Mouse (Mus musculus) forebrain, postnatal 0 days (tissue): ENCODE results near the gene Ryr2. TPM values are rescaled to one million over a fixed set of nuclear protein-coding genes. Genes with fewer than 3 reads are reported as not detected.

ENCODE experiments used
- ATAC-seq: fragments of 200-750 bp; cut with Nextera tagmentation; 2 replicates; pipeline ENCODE4 v1.8.0; 2017; ENCODE audit warnings: mild to moderate bottlenecking, moderate library complexity
- DNase-seq: peaks from one replicate; pipeline ENCODE4 v3.0.0-alpha.2; 2015
- H3K27ac ChIP-seq: fragments of 300-500 bp; sonication (generic); 2 replicates; pipeline ENCODE4 v1.5.1; 2014; ENCODE audit warnings: low read depth, mild to moderate bottlenecking, antibody characterized with exemption, low read length, moderate library complexity, mixed read lengths
- H3K27me3 ChIP-seq: fragments of 300-500 bp; sonication (generic); 2 replicates; pipeline ENCODE4 v1.6.1; 2014; ENCODE audit warnings: mild to moderate bottlenecking, low read length, mixed read lengths; ENCODE audit not compliant: insufficient read depth
- H3K36me3 ChIP-seq: fragments of 300-500 bp; sonication (generic); 2 replicates; pipeline ENCODE4 v1.6.1; 2014; ENCODE audit warnings: mild to moderate bottlenecking, moderate library complexity; ENCODE audit not compliant: insufficient read depth
- H3K4me1 ChIP-seq: fragments of 300-500 bp; sonication (generic); 2 replicates; pipeline ENCODE4 v1.6.1; 2014; ENCODE audit warnings: antibody characterized with exemption; ENCODE audit not compliant: insufficient read depth
- H3K4me2 ChIP-seq: fragments of 300-500 bp; sonication (generic); 2 replicates; pipeline ENCODE4 v1.6.1; 2014; ENCODE audit warnings: low read depth, mild to moderate bottlenecking, moderate library complexity
- H3K4me3 ChIP-seq: fragments of 300-500 bp; sonication (generic); 2 replicates; pipeline ENCODE4 v1.5.1; 2014; ENCODE audit warnings: low read depth, low read length, mixed read lengths
- H3K9ac ChIP-seq: fragments of 300-500 bp; sonication (generic); 2 replicates; pipeline ENCODE4 v1.6.1; 2014; ENCODE audit warnings: mild to moderate bottlenecking
- H3K9me3 ChIP-seq: fragments of 300-500 bp; sonication (generic); 2 replicates; pipeline ENCODE4 v1.6.1; 2016; ENCODE audit warnings: low read length
- CTCF ChIP-seq: sonication (generic); IDR thresholded peaks from 2 replicates; pipeline ENCODE4 v1.5.1; 2016; ENCODE audit warnings: antibody characterized with exemption, control low read depth, low read depth
- WGBS: fragments of 180-500 bp; shearing (Covaris S2); extraction: QIAGEN DNeasy Blood & Tissue Kit; methylation state at CpG from one replicate; pipeline ENCODE4 v1.1.7; 2014; 5-methylcytosine and 5-hydroxymethylcytosine counted together
- polyA plus RNA-seq: library from polyadenylated mRNA; unstranded; fragments of >200 nt; fragmentation: Nextera tagmentation; extraction: Ambion mirVana; gene quantifications from 2 replicates; pipeline ENCODE4 v1.2.1, GENCODE M21; 2015
- total RNA-seq: library from RNA; depleted of rRNA; stranded (reverse); fragments of >200 nt; gene quantifications from 2 replicates; pipeline ENCODE4 v1.2.3, GENCODE M21; 2014

Gene Ryr2
- total and polyA plus RNA-seq, 2 experiments from 2014 or later: 2.1 to 22.8 TPM

DNA sequence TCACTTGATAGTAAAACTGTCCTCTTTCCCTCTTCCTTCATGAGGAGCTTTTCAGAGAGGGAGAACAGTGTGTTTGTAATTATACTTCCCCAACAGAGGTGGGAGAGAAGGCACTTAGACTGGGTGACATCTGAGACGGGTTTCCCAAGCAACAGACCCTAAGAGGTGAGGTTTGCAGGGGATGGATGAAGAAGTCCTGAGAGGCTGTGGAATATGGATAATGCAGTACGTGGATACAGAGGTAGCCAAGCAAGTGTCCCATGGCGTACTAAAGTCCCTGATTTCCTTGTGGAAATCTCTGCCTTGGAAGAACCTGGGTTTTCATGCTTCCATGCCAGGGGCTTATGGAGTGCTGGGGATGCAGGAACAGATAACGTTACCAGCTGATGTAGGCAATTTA lies 69.5 kb downstream of the Ryr2 start:
- TF ChIP-seq CTCF: no peak
- WGBS: 89% methylated on average over 4 of the region's 4 CpGs

GRCm38 (mm10) chr13:12036834-12037233 lies 69.9 kb downstream of the Ryr2 start:
- H3K36me3 ChIP-seq: no peaks in the 10 kb centered on the region
- no peak for TF ChIP-seq CTCF

More for the DNA sequence above, 69.5 kb downstream of the Ryr2 start:
- no peaks in the 10 kb centered on the region for H3K27me3 ChIP-seq
- H3K36me3 ChIP-seq: no peaks in the 10 kb centered on the region
- H3K27ac ChIP-seq: no peak overlapping the region
- ATAC-seq (no peak), DNase-seq (no peak)
- no peaks in the 10 kb centered on the region for H3K9me3 ChIP-seq
- no peak overlapping the region for H3K9ac ChIP-seq
- H3K4me2 ChIP-seq: no peak overlapping the region
- H3K4me1 ChIP-seq: no peaks in the 10 kb centered on the region
- H3K4me3 ChIP-seq: no peak overlapping the region

DNA sequence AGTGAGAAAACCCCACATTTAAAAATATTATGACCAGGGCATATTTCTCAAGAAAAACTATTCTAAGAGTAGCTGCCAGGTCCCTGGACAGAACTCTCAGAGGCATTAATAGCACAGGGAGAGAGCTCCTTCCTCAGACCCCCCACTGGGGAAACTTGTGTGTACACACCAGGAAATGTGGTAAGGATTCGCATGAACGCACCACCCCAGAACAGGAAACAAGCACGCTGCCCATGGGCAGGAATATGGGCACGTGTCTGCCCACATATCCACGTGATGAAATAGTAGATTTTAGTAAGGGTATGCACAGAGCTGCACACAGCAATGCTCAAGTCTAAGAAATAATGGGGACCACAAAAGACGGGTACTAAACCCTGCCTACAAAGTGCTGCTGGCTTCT lies 72.8 kb downstream of the Ryr2 start:
- DNase-seq: no peak
- TF ChIP-seq CTCF: no peak
- no peak for ATAC-seq
- Histone ChIP-seq H3K9me3 (no peaks in the 10 kb centered on the region), H3K36me3 (no peaks in the 10 kb centered on the region), H3K27me3 (no peaks in the 10 kb centered on the region), H3K4me1 (no peaks in the 10 kb centered on the region), H3K9ac (no peak overlapping the region), H3K4me2 (no peak overlapping the region), H3K4me3 (no peak overlapping the region), H3K27ac (no peak overlapping the region)
- 76% methylated on average over 6 of the region's 6 CpGs for WGBS

More at GRCm38 (mm10) chr13:12036834-12037233, 69.9 kb downstream of the Ryr2 start:
- no peaks in the 10 kb centered on the region for H3K9me3 ChIP-seq
- H3K4me2 ChIP-seq: no peak overlapping the region
- 81% methylated on average over 4 of the region's 4 CpGs for WGBS
- DNase-seq: no peak
- no peaks in the 10 kb centered on the region for H3K4me1 ChIP-seq
- H3K4me3 ChIP-seq: no peak overlapping the region
- ATAC-seq: no peak
- no peak overlapping the region for H3K27ac ChIP-seq
- H3K9ac ChIP-seq: no peak overlapping the region
- H3K27me3 ChIP-seq: no peaks in the 10 kb centered on the region

DNA sequence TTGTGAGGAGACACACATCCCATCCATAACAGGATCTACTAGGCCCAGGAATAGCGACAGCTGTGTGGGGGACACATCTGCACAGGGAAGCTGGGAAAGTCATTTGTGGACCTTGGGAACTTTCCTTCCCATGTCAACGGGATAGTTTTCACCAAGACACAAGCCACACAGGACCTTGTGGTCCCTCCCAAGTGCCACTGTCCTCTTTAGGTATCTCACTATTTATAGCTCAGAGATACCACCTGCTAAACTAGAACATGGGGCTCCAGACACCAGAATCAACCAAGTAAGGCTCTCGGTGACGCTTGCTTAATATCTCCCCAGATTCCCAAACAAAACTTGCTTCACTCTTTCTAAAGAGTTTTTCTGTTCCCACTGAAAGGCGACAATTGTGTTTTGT lies 73.5 kb downstream of the Ryr2 start:
- no peak for DNase-seq
- H3K4me3 ChIP-seq: no peak overlapping the region

DNA sequence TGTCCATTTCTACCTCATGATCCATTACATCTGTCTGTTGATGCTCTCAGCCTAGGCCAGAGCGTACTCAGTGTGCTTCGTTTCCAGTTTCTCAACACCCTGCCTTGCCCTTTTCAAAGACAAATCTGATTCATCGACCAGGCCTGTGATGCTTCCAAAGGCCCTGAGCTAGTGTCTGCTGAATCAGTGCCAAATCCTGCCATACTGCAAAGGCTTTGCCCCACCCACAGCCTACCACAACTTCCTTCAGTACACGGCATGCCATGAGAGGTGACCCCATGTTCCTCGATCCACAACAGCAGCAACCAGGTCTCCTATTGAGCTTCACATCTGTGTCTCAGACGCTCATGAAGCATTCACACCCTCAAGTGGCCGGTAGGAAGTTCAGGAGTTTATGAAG lies 76.9 kb downstream of the Ryr2 start:
- Histone ChIP-seq H3K27ac (no peak overlapping the region), H3K9ac (no peak overlapping the region), H3K4me3 (no peak overlapping the region), H3K9me3 (no peaks in the 10 kb centered on the region), H3K27me3 (no peaks in the 10 kb centered on the region), H3K36me3 (no peaks in the 10 kb centered on the region), H3K4me2 (no peak overlapping the region), H3K4me1 (no peaks in the 10 kb centered on the region)
- no peak for TF ChIP-seq CTCF
- no peak for ATAC-seq
- DNase-seq: no peak
- WGBS: 87% methylated on average over 7 of the region's 7 CpGs

More for the DNA sequence above, 73.5 kb downstream of the Ryr2 start:
- Histone ChIP-seq H3K27me3 (no peaks in the 10 kb centered on the region), H3K9ac (no peak overlapping the region), H3K36me3 (no peaks in the 10 kb centered on the region), H3K4me1 (no peaks in the 10 kb centered on the region), H3K9me3 (no peaks in the 10 kb centered on the region), H3K4me2 (no peak overlapping the region), H3K27ac (no peak overlapping the region)
- 90% methylated on average over 5 of the region's 5 CpGs for WGBS
- TF ChIP-seq CTCF: no peak
- ATAC-seq: no peak

DNA sequence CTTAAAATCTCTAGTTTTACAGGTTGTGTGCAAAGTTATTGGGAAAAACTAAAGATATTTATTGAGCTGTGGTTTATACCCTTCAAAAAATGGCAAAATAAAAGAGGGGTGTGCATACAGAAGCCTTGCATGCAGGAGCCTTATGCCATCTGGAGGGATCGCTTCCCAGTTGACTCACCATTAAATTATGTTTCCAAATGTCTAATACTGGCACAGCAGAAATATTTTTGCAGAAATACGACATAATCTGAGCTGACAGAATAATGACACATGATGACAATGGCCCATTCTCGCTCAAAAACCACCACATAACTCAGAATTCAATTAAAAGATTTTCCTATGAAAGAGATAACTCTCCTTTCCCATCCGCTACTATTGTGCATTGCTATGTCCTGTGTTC lies 77.4 kb downstream of the Ryr2 start:
- Histone ChIP-seq H3K36me3 (no peaks in the 10 kb centered on the region), H3K4me2 (no peak overlapping the region), H3K9ac (no peak overlapping the region), H3K9me3 (no peaks in the 10 kb centered on the region), H3K27me3 (no peaks in the 10 kb centered on the region), H3K4me1 (no peaks in the 10 kb centered on the region), H3K4me3 (no peak overlapping the region), H3K27ac (no peak overlapping the region)
- ATAC-seq (no peak), DNase-seq (no peak)
- 87% methylated on average over 4 of the region's 4 CpGs for WGBS
- TF ChIP-seq CTCF: no peak

GRCm38 (mm10) chr13:12018046-12018445 lies 88.7 kb downstream of the Ryr2 start:
- TF ChIP-seq CTCF: no peak
- H3K4me1 ChIP-seq: no peaks in the 10 kb centered on the region
- H3K4me2 ChIP-seq: no peak overlapping the region
- H3K9ac ChIP-seq: no peak overlapping the region
- no peaks in the 10 kb centered on the region for H3K9me3 ChIP-seq
- H3K27me3 ChIP-seq: no peaks in the 10 kb centered on the region
- H3K27ac ChIP-seq: no peak overlapping the region
- WGBS: 88% methylated on average over 9 of the region's 9 CpGs
- H3K4me3 ChIP-seq: no peak overlapping the region
- DNase-seq (no peak), ATAC-seq (no peak)
- H3K36me3 ChIP-seq: no peaks in the 10 kb centered on the region

DNA sequence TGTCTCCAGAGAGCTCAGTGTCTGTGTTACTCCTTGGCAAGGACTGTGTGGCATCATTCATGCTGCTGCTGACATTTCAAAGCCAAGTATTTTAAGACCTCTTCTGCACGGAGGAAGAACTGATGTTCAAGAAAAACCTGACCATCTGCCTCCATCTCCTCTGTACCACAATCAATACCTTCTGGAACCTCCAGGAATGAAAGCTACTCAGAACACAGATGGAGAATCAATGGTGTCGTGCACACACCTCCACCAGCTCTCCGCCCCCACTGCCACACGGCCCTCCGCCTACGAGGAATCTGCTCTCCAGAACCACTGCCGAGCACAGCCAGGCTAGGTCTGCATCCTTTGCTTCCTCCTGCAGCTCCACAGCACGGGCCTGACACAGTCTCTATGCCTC lies 92.8 kb downstream of the Ryr2 start:
- TF ChIP-seq CTCF: no peak
- H3K4me2 ChIP-seq: no peak overlapping the region
- no peak overlapping the region for H3K4me3 ChIP-seq
- H3K27ac ChIP-seq: no peak overlapping the region
- no peaks in the 10 kb centered on the region for H3K36me3 ChIP-seq
- WGBS: 75% methylated on average over 8 of the region's 8 CpGs
- DNase-seq: no peak
- H3K27me3 ChIP-seq: no peaks in the 10 kb centered on the region
- no peak overlapping the region for H3K9ac ChIP-seq
- ATAC-seq: no peak
- no peaks in the 10 kb centered on the region for H3K4me1 ChIP-seq
- no peaks in the 10 kb centered on the region for H3K9me3 ChIP-seq
